Mouse (Mus musculus): ENCODE measurements around the gene Polr3h. TPM values are rescaled to one million over a fixed set of nuclear protein-coding genes. Genes with fewer than 3 reads are reported as not detected.

Gene Polr3h
- polyA plus RNA-seq (2014; fragmentation: Illumina TruSeq; extraction: RNeasy Lipid Tissue Mini Kit (QIAGEN cat#74804); ENCODE audit: insufficient read depth, low read depth, low replicate concordance), result 10.8 TPM

GRCm38 (mm10) chr15:81925760-81926445 lies at the start of gene Polr3h:
Gene Polr3h (minus strand): TSS chr15:81926240.

GRCm38 (mm10) chr15:81960171-81961077 lies 34.4 kb upstream of the Polr3h start, which contains the start of gene Pmm1:
Gene Pmm1 (minus strand): TSS chr15:81960930.

GRCm38 (mm10) chr15:81936679-81937078 lies 10.6 kb upstream of the Polr3h start, which contains the start of gene Csdc2:
Gene Csdc2 (plus strand): TSS chr15:81936759.

GRCm38 (mm10) chr15:81872262-81873136 lies 53.5 kb downstream of the Polr3h start, which contains the start of gene Aco2:
Gene Aco2 (plus strand): TSS chr15:81872309.

GRCm38 (mm10) chr15:81871604-81872261 lies 54.3 kb downstream of the Polr3h start, which contains the start of gene Phf5a:
Gene Phf5a (minus strand): TSS chr15:81871911.

GRCm38 (mm10) chr15:81858517-81859329 lies 67.3 kb downstream of the Polr3h start, which contains the start of gene Tob2:
Gene Tob2 (minus strand): TSS chr15:81858796.

Other genes with a start within 250 kb of the Polr3h start
- gene Chadl, start 229.0 kb downstream of the Polr3h start, polyA plus RNA-seq (2014; fragmentation: Illumina TruSeq; extraction: RNeasy Lipid Tissue Mini Kit (QIAGEN cat#74804); ENCODE audit: insufficient read depth, low read depth, low replicate concordance), result 1.7 TPM
- gene Zc3h7b, start 181.2 kb downstream of the Polr3h start, polyA plus RNA-seq (2014; fragmentation: Illumina TruSeq; extraction: RNeasy Lipid Tissue Mini Kit (QIAGEN cat#74804); ENCODE audit: insufficient read depth, low read depth, low replicate concordance), result 18.3 TPM
- gene Rangap1, start 180.7 kb downstream of the Polr3h start, polyA plus RNA-seq (2014; fragmentation: Illumina TruSeq; extraction: RNeasy Lipid Tissue Mini Kit (QIAGEN cat#74804); ENCODE audit: insufficient read depth, low read depth, low replicate concordance), result 25.6 TPM
- gene Tef, start 123.8 kb downstream of the Polr3h start, polyA plus RNA-seq (2014; fragmentation: Illumina TruSeq; extraction: RNeasy Lipid Tissue Mini Kit (QIAGEN cat#74804); ENCODE audit: insufficient read depth, low read depth, low replicate concordance), result 35.0 TPM
- 12.8 TPM for gene Tob2, start 67.4 kb downstream of the Polr3h start, polyA plus RNA-seq (2014; fragmentation: Illumina TruSeq; extraction: RNeasy Lipid Tissue Mini Kit (QIAGEN cat#74804); ENCODE audit: insufficient read depth, low read depth, low replicate concordance)
- 55.8 TPM for gene Phf5a, start 54.3 kb downstream of the Polr3h start, polyA plus RNA-seq (2014; fragmentation: Illumina TruSeq; extraction: RNeasy Lipid Tissue Mini Kit (QIAGEN cat#74804); ENCODE audit: insufficient read depth, low read depth, low replicate concordance)
- gene Aco2, start 53.9 kb downstream of the Polr3h start, polyA plus RNA-seq (2014; fragmentation: Illumina TruSeq; extraction: RNeasy Lipid Tissue Mini Kit (QIAGEN cat#74804); ENCODE audit: insufficient read depth, low read depth, low replicate concordance), result 86.1 TPM
- 3.1 TPM for gene Csdc2, start 10.5 kb upstream of the Polr3h start, polyA plus RNA-seq (2014; fragmentation: Illumina TruSeq; extraction: RNeasy Lipid Tissue Mini Kit (QIAGEN cat#74804); ENCODE audit: insufficient read depth, low read depth, low replicate concordance)
- gene Pmm1, start 34.7 kb upstream of the Polr3h start, polyA plus RNA-seq (2014; fragmentation: Illumina TruSeq; extraction: RNeasy Lipid Tissue Mini Kit (QIAGEN cat#74804); ENCODE audit: insufficient read depth, low read depth, low replicate concordance), result 27.0 TPM
- not detected for gene 1700029P11Rik, start 54.3 kb upstream of the Polr3h start, polyA plus RNA-seq (2014; fragmentation: Illumina TruSeq; extraction: RNeasy Lipid Tissue Mini Kit (QIAGEN cat#74804); ENCODE audit: insufficient read depth, low read depth, low replicate concordance)
- gene Xrcc6, start 61.6 kb upstream of the Polr3h start, polyA plus RNA-seq (2014; fragmentation: Illumina TruSeq; extraction: RNeasy Lipid Tissue Mini Kit (QIAGEN cat#74804); ENCODE audit: insufficient read depth, low read depth, low replicate concordance), result 16.5 TPM
- gene Desi1, start 107.6 kb upstream of the Polr3h start, polyA plus RNA-seq (2014; fragmentation: Illumina TruSeq; extraction: RNeasy Lipid Tissue Mini Kit (QIAGEN cat#74804); ENCODE audit: insufficient read depth, low read depth, low replicate concordance), result 16.9 TPM
- gene Snu13, start 121.4 kb upstream of the Polr3h start, polyA plus RNA-seq (2014; fragmentation: Illumina TruSeq; extraction: RNeasy Lipid Tissue Mini Kit (QIAGEN cat#74804); ENCODE audit: insufficient read depth, low read depth, low replicate concordance), result 153 TPM
- not detected for gene 4930407I10Rik, start 132.9 kb upstream of the Polr3h start, polyA plus RNA-seq (2014; fragmentation: Illumina TruSeq; extraction: RNeasy Lipid Tissue Mini Kit (QIAGEN cat#74804); ENCODE audit: insufficient read depth, low read depth, low replicate concordance)
- not detected for gene Mei1, start 143.8 kb upstream of the Polr3h start, polyA plus RNA-seq (2014; fragmentation: Illumina TruSeq; extraction: RNeasy Lipid Tissue Mini Kit (QIAGEN cat#74804); ENCODE audit: insufficient read depth, low read depth, low replicate concordance)
- 10.0 TPM for gene Ccdc134, start 201.7 kb upstream of the Polr3h start, polyA plus RNA-seq (2014; fragmentation: Illumina TruSeq; extraction: RNeasy Lipid Tissue Mini Kit (QIAGEN cat#74804); ENCODE audit: insufficient read depth, low read depth, low replicate concordance)
- 45.6 TPM for gene Srebf2, start 220.9 kb upstream of the Polr3h start, polyA plus RNA-seq (2014; fragmentation: Illumina TruSeq; extraction: RNeasy Lipid Tissue Mini Kit (QIAGEN cat#74804); ENCODE audit: insufficient read depth, low read depth, low replicate concordance)

Measured in lung, adult 10 weeks (tissue).